Mouse (Mus musculus): ENCODE measurements at regions not wholly inside any gene's neighbourhood (a gene's known extent, or its start where the extent isn't known, plus 50 kb on each side); places are given as distances from the start of the nearest gene placed in this dataset.

DNA sequence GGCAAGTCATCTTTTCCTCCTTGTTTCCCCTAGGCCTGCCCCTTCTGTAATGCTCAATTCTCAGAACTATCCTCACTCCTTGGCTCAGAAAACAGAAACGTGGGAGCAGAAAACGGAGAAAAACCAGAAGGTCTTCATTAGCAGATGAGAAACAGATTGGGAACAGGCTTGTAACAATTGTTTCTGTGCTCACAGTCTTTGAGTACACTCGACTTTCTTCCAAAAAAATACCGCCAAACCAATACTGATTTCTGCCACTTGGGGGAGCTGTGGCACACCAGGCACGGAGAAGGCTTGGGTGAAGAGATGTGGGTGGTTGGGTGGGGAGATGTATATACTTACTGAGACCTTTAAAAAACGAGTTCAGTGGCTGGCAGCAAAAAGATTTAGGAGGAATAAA, 80.8 kb upstream of the 4930583I09Rik start:
- peak; percentile 58; the same call in 1 of the 2 replicates for TF ChIP-seq CTCF (IDR thresholded peaks at IDR 0.05; ENCODE audit: control insufficient read depth, insufficient read depth, insufficient replicate concordance, low read depth, low read length)
- TF ChIP-seq POLR2A (IDR thresholded peaks at IDR 0.05; ENCODE audit: control insufficient read depth, low read depth, low read length), result no peak
